8 mouse cellular contexts compared by ENCODE assay signal in the genomic region with DNA sequence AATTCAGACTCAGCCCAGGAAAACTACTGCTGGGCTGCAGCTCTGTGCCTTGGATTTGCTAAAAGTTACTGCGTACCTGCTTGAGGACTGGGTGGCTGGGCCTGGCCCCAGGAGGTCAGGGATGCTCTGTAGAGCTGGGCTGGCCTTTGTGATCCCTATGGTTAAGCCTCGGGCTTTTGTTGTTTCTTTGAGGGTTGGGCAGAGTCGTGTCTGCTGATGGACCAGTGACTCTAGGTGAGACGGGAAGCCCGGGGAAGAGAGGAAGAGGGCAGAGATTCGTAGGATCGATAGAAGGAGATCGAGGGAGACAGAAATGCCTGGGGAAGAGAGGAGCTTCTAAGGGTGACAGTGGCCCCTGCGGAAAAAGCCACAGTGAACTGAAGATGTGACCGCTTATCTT. TPM values are rescaled to one million over a fixed set of nuclear protein-coding genes. Genes with fewer than 3 reads are reported as not detected.
DNase-seq lines count a peak whose midpoint lies in the region; ATAC-seq and TF ChIP-seq lines count a peak whose summit lies in the region.

A gene (plus strand): TSS at position 301 of the 400 bp plus-strand sequence.

- no peak for TF ChIP-seq POLR2A in olfactory bulb, adult 2 months (IDR thresholded peaks at IDR 0.05; ENCODE audit: insufficient read depth, low read depth, low read length)

- no peak for TF ChIP-seq CTCF in olfactory bulb, adult 2 months (IDR thresholded peaks at IDR 0.05; ENCODE audit: insufficient read depth, low read depth, low read length)

- H3K36me3 ChIP-seq in ES-E14 (ENCODE audit: control insufficient read depth, insufficient read depth, low read length, poor library complexity, severe bottlenecking), result peaks cover 8% of the 10 kb centered on the region
- H3K36me3 ChIP-seq in limb, embryonic 15.5 days, result peaks cover 24% of the 10 kb centered on the region

- H3K4me3 ChIP-seq in ES-E14 (ENCODE audit: insufficient read depth in 1 of 2, low read depth in 1 of 2, low read length in 2 of 2, poor library complexity in 1 of 2, severe bottlenecking in 1 of 2), result peak within 1 kb of the TSS; percentile 74 to 75
- peak within 1 kb of the TSS; percentile 65 for H3K4me3 ChIP-seq in limb, embryonic 15.5 days
- H3K4me3 ChIP-seq in olfactory bulb, adult 2 months (ENCODE audit: insufficient read depth, low read depth, low read length), result peak within 1 kb of the TSS; percentile 65

- 6% methylated on average over 10 of the region's 10 CpGs for WGBS in limb, embryonic 15.5 days
- WGBS in olfactory bulb, adult 2 months, result 7% methylated on average over 10 of the region's 10 CpGs

- H3K4me1 ChIP-seq in ES-E14 (ENCODE audit: control insufficient read depth in 2 of 2, insufficient read depth in 2 of 2, low read length in 2 of 2, poor library complexity in 1 of 2), result peaks cover 0 to 6% of the 10 kb centered on the region in 2 experiments; a peak in 2 of 4 replicates
- peaks cover 14% of the 10 kb centered on the region for H3K4me1 ChIP-seq in limb, embryonic 15.5 days
- H3K4me1 ChIP-seq in olfactory bulb, adult 2 months (ENCODE audit: control insufficient read depth, insufficient read depth, low read length), result peaks cover 15% of the 10 kb centered on the region

- intact Hi-C loops in heart, postnatal 25 days (cut with DNase I), result no loop called here

- ATAC-seq in erythroid progenitor cell, adult 5-6 weeks (replicated peaks; ENCODE audit: low FRiP score, poor library complexity, severe bottlenecking), result peak; percentile 44
- ATAC-seq in limb, embryonic 15.5 days (ENCODE audit: insufficient number of reproducible peaks, low FRiP score, low TSS enrichment, low read depth), result no peak

- DNase-seq in frontal cortex, adult 2 months (ENCODE audit: extremely low spot score in 1 of 2, low spot score in 1 of 2), result no peak
- DNase-seq in frontal cortex, postnatal 36 days (ENCODE audit: low spot score in 2 of 2), result no peak
- no peak for DNase-seq in ES-E14 (ENCODE audit: low read depth, low spot score)
- no peak for DNase-seq in heart, postnatal 25 days (ENCODE audit: low spot score)
- DNase-seq in kidney, postnatal 10 days, result no peak

- no peaks in the 10 kb centered on the region for H3K9me3 ChIP-seq in ES-E14 (ENCODE audit: control insufficient read depth, insufficient read depth, low read depth, low read length)
- H3K9me3 ChIP-seq in limb, embryonic 15.5 days, result no peaks in the 10 kb centered on the region

- H3K27me3 ChIP-seq in limb, embryonic 15.5 days, result no peaks in the 10 kb centered on the region

- in situ Hi-C loops in ES-E14 (cut with MboI; ENCODE audit: low sequenced_read_pairs in 2 of 2, unreplicated experiment in 2 of 2), result no loop called here

- peak within 1 kb of the TSS; percentile 75 for H3K4me2 ChIP-seq in limb, embryonic 15.5 days

- peak within 1 kb of the TSS; percentile 72 for H3K27ac ChIP-seq in ES-E14 (ENCODE audit: insufficient read depth, low read depth, low read length, poor library complexity, severe bottlenecking)
- peak within 1 kb of the TSS; percentile 98 for H3K27ac ChIP-seq in limb, embryonic 15.5 days
- H3K27ac ChIP-seq in olfactory bulb, adult 2 months (ENCODE audit: insufficient read depth, low read depth, low read length), result peak within 1 kb of the TSS; percentile 97

- peak within 1 kb of the TSS; percentile 77 for H3K9ac ChIP-seq in ES-E14 (ENCODE audit: insufficient read depth, low read depth, low read length, poor library complexity, severe bottlenecking)
- peak within 1 kb of the TSS; percentile 65 for H3K9ac ChIP-seq in limb, embryonic 15.5 days

TF ChIP-seq in ES-E14, 5 proteins besides CTCF, POLR2A, EP300 and RAD21:
- TF ChIP-seq ZC3H11A (IDR thresholded peaks at IDR 0.05; ENCODE audit: borderline replicate concordance, low read depth, low read length) (no peak), HCFC1 (IDR thresholded peaks at IDR 0.05; ENCODE audit: borderline replicate concordance, insufficient read depth, low read length) (no peak), MAFK (IDR thresholded peaks at IDR 0.05; ENCODE audit: insufficient read depth, low read depth, low read length) (no peak), CHD2 (IDR thresholded peaks at IDR 0.05; ENCODE audit: low read depth, low read length) (no peak), ZNF384 (IDR thresholded peaks at IDR 0.05; ENCODE audit: low read depth, low read length) (no peak)

RNA-seq across cellular contexts. Expression of the gene that starts here (rescaled TPM):
- 17.3 and 17.6 TPM in 2 replicates for polyA plus RNA-seq in frontal cortex, adult 2 months (2012; rRNA removed)
- 10.9 and 11.0 TPM in 2 replicates for total RNA-seq in ES-E14 (2012; rRNA removed)
- total RNA-seq in erythroid progenitor cell, adult 5-6 weeks (2015; ENCODE audit: low replicate concordance), result 4.0 and 18.4 TPM in 2 replicates
- 5.6 and 10.1 TPM in 2 replicates for total RNA-seq in erythroid progenitor cell, adult 5-6 weeks (2017; ENCODE audit: low replicate concordance)
- 10 to 100 TPM; 29.7 to 34.8 TPM for total RNA-seq in heart, postnatal 25 days (2021)
- 15.8 and 16.9 TPM in 2 replicates for polyA plus RNA-seq in limb, embryonic 15.5 days (2015; fragmentation: Nextera tagmentation; extraction: Ambion mirVana)
- not detected in 2 replicates for polyA plus RNA-seq in olfactory bulb, adult 2 months (2012; ENCODE audit: insufficient read depth, insufficient read length, low replicate concordance, missing spikeins)
